Mouse (Mus musculus) MEL (cell line): ENCODE data around the gene Loxl3. TPM values are rescaled to one million over a fixed set of nuclear protein-coding genes. Genes with fewer than 3 reads are reported as not detected.

ENCODE experiments used
- DNase-seq: peaks from one replicate; pipeline ENCODE4 v3.0.0; 2011; ENCODE audit warnings: low read depth, low spot score
- H3K27ac ChIP-seq: 2 replicates; pipeline ENCODE4 v1.5.1; 2012; ENCODE audit warnings: low read depth, mild to moderate bottlenecking, control low read depth, low read length, moderate library complexity; ENCODE audit not compliant: control insufficient read depth
- H3K27me3 ChIP-seq, 2 experiments: fragments of 150-350 bp in 1 of 2; sonication (generic) in 1 of 2; 2 replicates each; pipeline ENCODE4 v1.6.1; 2012; ENCODE audit warnings: low read length in 2 of 2, mild to moderate bottlenecking in 2 of 2, improper control_type of control experiment in 1 of 2, moderate library complexity in 1 of 2; ENCODE audit not compliant: insufficient read depth in 2 of 2, control insufficient read depth in 1 of 2
- H3K36me3 ChIP-seq, 2 experiments: 2 replicates each; pipeline ENCODE4 v1.6.1; 2012 to 2014; ENCODE audit warnings: low read length in 2 of 2, improper control_type of control experiment in 1 of 2, inconsistent platforms in 1 of 2, mild to moderate bottlenecking in 1 of 2; ENCODE audit not compliant: insufficient read depth in 2 of 2, control insufficient read depth in 1 of 2
- H3K4me1 ChIP-seq, 2 experiments: fragments of 150-350 bp in 1 of 2; sonication (generic) in 1 of 2; 2 replicates each; pipeline ENCODE4 v1.6.1; 2012; ENCODE audit warnings: low read length in 2 of 2, improper control_type of control experiment in 1 of 2, mild to moderate bottlenecking in 1 of 2; ENCODE audit not compliant: insufficient read depth in 2 of 2, control insufficient read depth in 1 of 2
- H3K4me3 ChIP-seq, 2 experiments: fragments of 150-350 bp in 1 of 2; sonication (generic) in 1 of 2; 2 replicates each; pipeline ENCODE4 v1.5.1; 2012; ENCODE audit warnings: low read depth in 2 of 2, low read length in 2 of 2, mild to moderate bottlenecking in 2 of 2, moderate library complexity in 2 of 2, control low read depth in 1 of 2, improper control_type of control experiment in 1 of 2; ENCODE audit not compliant: control insufficient read depth in 1 of 2, insufficient read depth in 1 of 2
- H3K79me2 ChIP-seq: 2 replicates; pipeline ENCODE4 v1.6.1; 2012; ENCODE audit warnings: mild to moderate bottlenecking, low read length, moderate library complexity; ENCODE audit not compliant: control insufficient read depth, poor library complexity, insufficient read depth
- H3K9ac ChIP-seq: 2 replicates; pipeline ENCODE4 v1.6.1; 2012; ENCODE audit warnings: low read depth, mild to moderate bottlenecking, control low read depth, low read length, moderate library complexity; ENCODE audit not compliant: control insufficient read depth, poor library complexity, severe bottlenecking
- H3K9me3 ChIP-seq: fragments of 150-350 bp; sonication (generic); replicated peaks from 2 replicates; pipeline ENCODE4 v1.6.1; 2012; ENCODE audit warnings: mild to moderate bottlenecking, low read length, improper control_type of control experiment, moderate library complexity; ENCODE audit not compliant: insufficient read depth
- CHD2 ChIP-seq: IDR thresholded peaks from 2 replicates; pipeline ENCODE4 v1.6.1; 2011; ENCODE audit warnings: low read length, improper control_type of control experiment
- EP300 ChIP-seq, 2 experiments: IDR thresholded peaks; 2 replicates each; pipeline ENCODE4 v1.6.1; 2011; ENCODE audit warnings: improper control_type of control experiment in 2 of 2, low read length in 2 of 2, low read depth in 1 of 2, mild to moderate bottlenecking in 1 of 2
- ETS1 ChIP-seq: IDR thresholded peaks from 2 replicates; pipeline ENCODE4 v1.6.1; 2012; ENCODE audit warnings: low read depth, mild to moderate bottlenecking, inconsistent platforms, low read length, improper control_type of control experiment, moderate library complexity
- GATA1 ChIP-seq: IDR thresholded peaks from 2 replicates; pipeline ENCODE4 v1.6.1; 2011; ENCODE audit warnings: low read depth, low read length, improper control_type of control experiment
- JUND ChIP-seq: IDR thresholded peaks from 2 replicates; pipeline ENCODE4 v1.6.1; 2011; ENCODE audit warnings: low read depth, mild to moderate bottlenecking, improper control_type of control experiment, low read length
- KAT2A ChIP-seq: conservative IDR thresholded peaks from 2 replicates; pipeline ENCODE4 v1.6.1; 2012; ENCODE audit warnings: low read depth, low read length, improper control_type of control experiment, inconsistent platforms
- MAFK ChIP-seq: IDR thresholded peaks from 2 replicates; pipeline ENCODE4 v1.6.1; 2011; ENCODE audit warnings: low read depth, mild to moderate bottlenecking, low read length, improper control_type of control experiment, borderline replicate concordance
- MXI1 ChIP-seq: IDR thresholded peaks from 2 replicates; pipeline ENCODE4 v1.6.1; 2011; ENCODE audit warnings: mild to moderate bottlenecking, low read depth, low read length, improper control_type of control experiment
- MYB ChIP-seq: IDR thresholded peaks from 2 replicates; pipeline ENCODE4 v1.6.1; 2011; ENCODE audit warnings: mild to moderate bottlenecking, low read depth, low read length, improper control_type of control experiment
- NELFE ChIP-seq: IDR thresholded peaks from 2 replicates; pipeline ENCODE4 v1.6.1; 2011; ENCODE audit warnings: low read depth, low read length, improper control_type of control experiment
- POLR2A ChIP-seq, 2 experiments: IDR thresholded peaks; 2 replicates each; pipeline ENCODE4 v1.6.1; 2011 to 2012; ENCODE audit warnings: low read length in 2 of 2, mild to moderate bottlenecking in 2 of 2, control low read depth in 1 of 2, improper control_type of control experiment in 1 of 2, low read depth in 1 of 2, moderate library complexity in 1 of 2; ENCODE audit not compliant: control insufficient read depth in 1 of 2, insufficient read depth in 1 of 2, poor library complexity in 1 of 2
- POLR2AphosphoS2 ChIP-seq: IDR thresholded peaks from 2 replicates; pipeline ENCODE4 v1.6.1; 2011; ENCODE audit warnings: low read length, improper control_type of control experiment
- POLR2AphosphoS5 ChIP-seq: IDR thresholded peaks from 2 replicates; pipeline ENCODE4 v1.6.1; 2012; ENCODE audit warnings: low read depth, borderline replicate concordance, mild to moderate bottlenecking, inconsistent platforms, low read length, moderate library complexity, mixed read lengths
- RCOR1 ChIP-seq: IDR thresholded peaks from 2 replicates; pipeline ENCODE4 v1.6.1; 2012; ENCODE audit warnings: low read depth, mild to moderate bottlenecking, inconsistent platforms, low read length, improper control_type of control experiment
- SIN3A ChIP-seq: IDR thresholded peaks from 2 replicates; pipeline ENCODE4 v1.6.1; 2012; ENCODE audit warnings: low read length, improper control_type of control experiment, inconsistent platforms
- SMC3 ChIP-seq: IDR thresholded peaks from 2 replicates; pipeline ENCODE4 v1.6.1; 2011; ENCODE audit warnings: low read depth, low read length, improper control_type of control experiment
- TAL1 ChIP-seq: IDR thresholded peaks from 2 replicates; pipeline ENCODE4 v1.6.1; 2012; ENCODE audit warnings: mild to moderate bottlenecking, inconsistent platforms, low read length, moderate library complexity, mixed read lengths
- UBTF ChIP-seq: IDR thresholded peaks from 2 replicates; pipeline ENCODE4 v1.6.1; 2012; ENCODE audit warnings: low read depth, mild to moderate bottlenecking, inconsistent platforms, low read length, improper control_type of control experiment, moderate library complexity, borderline replicate concordance; ENCODE audit not compliant: insufficient read depth
- USF1 ChIP-seq: IDR thresholded peaks from 2 replicates; pipeline ENCODE4 v1.6.1; 2014; ENCODE audit warnings: low read depth, mild to moderate bottlenecking, inconsistent platforms, low read length, improper control_type of control experiment, moderate library complexity
- ZMIZ1 ChIP-seq: IDR thresholded peaks from 2 replicates; pipeline ENCODE4 v1.6.1; 2012; ENCODE audit warnings: low read depth, mild to moderate bottlenecking, inconsistent platforms, low read length, improper control_type of control experiment, moderate library complexity
- polyA plus RNA-seq, 2 experiments: library from polyadenylated mRNA; stranded (reverse) in 1 of 2; unstranded in 1 of 2; fragments of >175 nt in 1 of 2; fragments of >200 nt in 1 of 2; gene quantifications; 2 replicates each; pipeline versions ENCODE4 v1.2.1 to v1.2.4; 2012; ENCODE audit warnings: low replicate concordance in 2 of 2, low read depth in 1 of 2; ENCODE audit not compliant: insufficient read length in 2 of 2, insufficient read depth in 1 of 2, missing spikeins in 1 of 2
- total RNA-seq: library from RNA; depleted of rRNA; stranded (reverse); fragments of 300-350 nt; gene quantifications from 2 replicates; pipeline ENCODE4 v1.2.3, GENCODE M21; 2012

The Loxl3 gene
- total and polyA plus RNA-seq, 3 experiments: 0.77 to 1.0 TPM; not detected in 1

DNA sequence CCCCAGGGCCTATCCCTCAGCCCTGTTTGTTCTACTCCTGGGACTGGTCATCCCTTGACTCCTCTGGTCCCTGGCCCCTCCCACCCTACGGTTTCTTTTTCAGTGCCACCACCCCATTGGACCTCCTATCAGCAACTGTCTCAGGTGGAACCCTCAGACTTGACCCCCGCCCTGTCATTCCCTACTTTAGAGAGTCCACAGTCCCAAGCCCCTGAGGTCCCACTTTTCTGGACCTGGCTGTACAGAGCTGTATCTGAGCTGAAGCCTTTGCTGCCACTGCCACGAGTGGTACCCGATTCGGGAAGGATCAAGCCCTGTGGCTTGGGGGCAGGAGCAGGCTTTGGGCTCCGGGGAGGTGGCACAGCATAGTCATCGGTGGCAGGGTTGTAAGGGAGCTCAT is 2.9 kb upstream of the Loxl3 start:
- no peak for DNase-seq
- H3K79me2 ChIP-seq: peaks cover 9% of the 10 kb centered on the region
- no peak overlapping the region for H3K27ac ChIP-seq
- H3K27me3 ChIP-seq: no peaks in the 10 kb centered on the region; a peak in 1 of 4 replicates
- H3K9ac ChIP-seq: no peak overlapping the region
- no peak overlapping the region for H3K4me3 ChIP-seq
- peaks cover 0 to 5% of the 10 kb centered on the region in 2 experiments; a peak in 2 of 4 replicates for H3K4me1 ChIP-seq
- TF ChIP-seq UBTF: no peak
- TF ChIP-seq USF1: no peak
- no peak for TF ChIP-seq GATA1
- no peak for TF ChIP-seq NELFE
- no peak for TF ChIP-seq MXI1
- no peak for TF ChIP-seq POLR2AphosphoS5
- TF ChIP-seq POLR2A (IDR thresholded peaks at IDR 0.05; ENCODE audit: control insufficient read depth in 1 of 2, insufficient read depth in 1 of 2, low read depth in 1 of 2, low read length in 2 of 2, poor library complexity in 1 of 2): no peak
- TF ChIP-seq MAFK: no peak
- TF ChIP-seq POLR2AphosphoS2: no peak
- TF ChIP-seq CHD2: no peak
- no peak for TF ChIP-seq ZMIZ1
- no peak for TF ChIP-seq EP300 (IDR thresholded peaks at IDR 0.05; ENCODE audit: low read depth in 1 of 2, low read length in 2 of 2)
- TF ChIP-seq ETS1: no peak
- TF ChIP-seq SIN3A: no peak
- no peak for TF ChIP-seq JUND
- no peak for TF ChIP-seq MYB
- no peaks in the 10 kb centered on the region for H3K9me3 ChIP-seq
- H3K36me3 ChIP-seq: peaks cover 0 to 4% of the 10 kb centered on the region in 2 experiments; a peak in 2 of 4 replicates

DNA sequence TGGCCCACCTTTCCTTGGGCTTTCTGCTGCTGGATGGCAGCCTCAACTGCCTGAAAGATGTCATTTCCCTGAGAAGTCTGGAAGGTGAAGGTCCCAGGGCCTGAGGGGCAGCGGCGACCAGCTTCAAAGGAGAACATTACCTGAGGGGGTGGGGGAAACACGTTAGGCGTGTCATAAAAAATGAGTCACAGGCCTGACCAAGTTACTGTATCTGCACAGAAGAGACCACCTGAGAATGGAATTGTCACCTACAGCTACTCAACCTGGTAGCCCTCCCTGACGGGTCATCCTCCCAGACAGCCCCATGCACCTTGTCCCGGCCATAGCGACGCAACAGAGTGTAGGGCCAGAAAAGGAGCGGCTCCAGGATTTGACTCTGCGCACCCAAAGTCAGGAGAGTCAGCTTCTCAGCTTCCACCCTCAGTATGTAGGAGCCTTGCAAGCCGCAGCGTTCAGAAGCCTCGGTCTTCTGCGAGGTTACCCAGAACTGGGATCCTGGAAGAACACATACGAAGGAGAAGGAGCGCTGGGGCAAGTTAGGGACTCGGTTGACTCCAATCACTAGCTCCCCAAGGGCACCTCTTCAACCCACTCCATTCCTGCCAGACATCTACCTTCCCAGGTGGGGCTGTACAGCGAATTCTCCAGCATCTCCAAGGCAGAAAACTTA is 1.9 kb upstream of the Loxl3 start:
- DNase-seq: no peak
- TF ChIP-seq RCOR1 (no peak), USF1 (no peak), TAL1 (no peak), SMC3 (no peak), EP300 (IDR thresholded peaks at IDR 0.05; ENCODE audit: low read depth in 1 of 2, low read length in 2 of 2) (no peak), KAT2A (no peak), NELFE (no peak), POLR2AphosphoS5 (no peak), UBTF (no peak)
- Histone ChIP-seq H3K27me3 (no peaks in the 10 kb centered on the region; a peak in 1 of 4 replicates), H3K36me3 (peaks cover 0 to 4% of the 10 kb centered on the region in 2 experiments; a peak in 2 of 4 replicates), H3K9ac (peak overlapping the region; percentile 96), H3K4me1 (peaks cover 0 to 5% of the 10 kb centered on the region in 2 experiments; a peak in 2 of 4 replicates), H3K9me3 (no peaks in the 10 kb centered on the region), H3K79me2 (peaks cover 9% of the 10 kb centered on the region), H3K4me3 (peak overlapping the region; percentile 94 to 98), H3K27ac (no peak overlapping the region)
